Mouse (Mus musculus) heart, adult 2 months (tissue): ENCODE results near the gene Gm49630. TPM values are rescaled to one million over a fixed set of nuclear protein-coding genes. Genes with fewer than 3 reads are reported as not detected.
"Not testable (repeated sequence)": the region's sequence is repeated elsewhere in the genome, so short reads cannot be mapped to it uniquely, and the experiment has no call there.

ENCODE experiments used
- DNase-seq, 2 experiments: peaks; one replicate each; pipeline ENCODE4 v3.0.0; 2021
- H3K27ac ChIP-seq: fragments of 200-600 bp; 2 replicates; pipeline ENCODE4 v1.8.1; 2022
- H3K27me3 ChIP-seq: fragments of 200-500 bp; 2 replicates; pipeline ENCODE4 v1.6.1; 2012; ENCODE audit warnings: mild to moderate bottlenecking, low read length, inconsistent platforms, mixed read lengths; ENCODE audit not compliant: control insufficient read depth, insufficient read depth
- H3K36me3 ChIP-seq: fragments of 200-500 bp; 2 replicates; pipeline ENCODE4 v1.6.1; 2012; ENCODE audit warnings: low read length, inconsistent platforms; ENCODE audit not compliant: control insufficient read depth, insufficient read depth
- H3K4me1 ChIP-seq: fragments of 200-500 bp; 2 replicates; pipeline ENCODE4 v1.6.1; 2011; ENCODE audit warnings: low read length; ENCODE audit not compliant: control insufficient read depth, insufficient read depth
- H3K4me3 ChIP-seq: fragments of 200-600 bp; 2 replicates; pipeline ENCODE4 v1.8.1; 2022
- H3K79me2 ChIP-seq: fragments of 200-500 bp; replicated peaks from 2 replicates; pipeline ENCODE4 v1.6.1; 2012; ENCODE audit warnings: mild to moderate bottlenecking, inconsistent platforms, low read length, moderate library complexity, mixed read lengths; ENCODE audit not compliant: control insufficient read depth, insufficient read depth
- H3K9ac ChIP-seq: fragments of 200-500 bp; 2 replicates; pipeline ENCODE4 v1.6.1; 2012; ENCODE audit warnings: low read depth, mild to moderate bottlenecking, control low read depth, inconsistent platforms, low read length, mixed read lengths
- WGBS: fragments of 180-500 bp; shearing (Covaris S2); methylation state at CpG from one replicate; pipeline ENCODE4 v1.1.7; 2018; 5-methylcytosine and 5-hydroxymethylcytosine counted together
- intact Hi-C: fragments of 180-260 bp; cut with DNase I; formaldehyde crosslinking; loops from one replicate; pipeline ENCODE4 v1.15.1; 2025
- polyA plus RNA-seq: library from polyadenylated mRNA; depleted of rRNA; stranded (reverse); fragments of >200 nt; gene quantifications from 2 replicates; pipeline ENCODE4 v1.2.3, GENCODE M21; 2012
- total RNA-seq, 2 experiments: library from RNA; stranded (reverse); gene quantifications; 2 replicates each; pipeline ENCODE4 v1.2.3; 2021

The Gm49630 gene
- total and polyA plus RNA-seq, 3 experiments = not detected

DNA sequence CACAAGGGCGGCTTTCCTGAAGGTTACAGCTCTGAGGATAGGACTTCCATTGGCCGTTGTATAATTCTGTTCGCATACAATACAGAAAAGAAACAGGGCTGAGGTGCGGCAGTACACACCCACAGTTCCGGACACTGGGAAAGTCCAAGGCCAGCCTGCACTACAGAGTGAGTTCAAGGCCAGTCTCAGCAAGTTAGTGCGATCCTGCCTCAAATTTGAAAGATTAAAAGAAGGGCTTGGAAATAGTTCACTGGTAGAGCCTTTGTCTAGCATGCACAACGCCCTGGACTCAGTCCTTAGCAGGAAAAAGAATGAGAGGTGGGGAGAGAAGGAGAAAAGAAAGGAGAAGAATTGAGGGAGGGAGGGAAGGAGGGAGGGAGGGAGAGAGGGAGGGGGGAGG, 23.3 kb upstream of the Gm49630 start:
- DNase-seq, H3K4me1 ChIP-seq, H3K36me3 ChIP-seq, H3K9ac ChIP-seq, H3K27ac ChIP-seq, H3K79me2 ChIP-seq, H3K27me3 ChIP-seq, H3K4me3 ChIP-seq, intact Hi-C loops: not testable (repeated sequence)
- 89% methylated on average over 7 of the region's 7 CpGs for WGBS

DNA sequence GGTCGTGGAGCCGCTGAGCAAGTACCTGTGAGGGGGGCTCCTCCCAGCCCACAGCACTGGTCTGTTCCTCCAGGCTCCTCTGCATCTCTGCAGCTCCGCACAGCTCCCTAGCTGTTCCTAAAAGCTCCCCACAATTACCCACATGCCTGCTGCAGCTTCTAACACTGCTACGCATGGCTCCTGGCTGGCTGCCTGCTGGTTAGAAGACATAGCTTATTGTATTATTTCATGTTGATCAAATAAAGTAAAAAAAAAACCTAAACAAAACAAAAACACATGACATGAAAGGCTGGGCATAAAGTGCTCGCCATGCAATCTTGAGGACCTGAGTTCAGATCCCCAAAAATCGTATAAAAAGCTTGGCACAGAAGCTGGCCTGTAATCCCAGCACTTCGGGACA, 18.1 kb upstream of the Gm49630 start:
- intact Hi-C loops, H3K27ac ChIP-seq, H3K36me3 ChIP-seq: not testable (repeated sequence)

DNA sequence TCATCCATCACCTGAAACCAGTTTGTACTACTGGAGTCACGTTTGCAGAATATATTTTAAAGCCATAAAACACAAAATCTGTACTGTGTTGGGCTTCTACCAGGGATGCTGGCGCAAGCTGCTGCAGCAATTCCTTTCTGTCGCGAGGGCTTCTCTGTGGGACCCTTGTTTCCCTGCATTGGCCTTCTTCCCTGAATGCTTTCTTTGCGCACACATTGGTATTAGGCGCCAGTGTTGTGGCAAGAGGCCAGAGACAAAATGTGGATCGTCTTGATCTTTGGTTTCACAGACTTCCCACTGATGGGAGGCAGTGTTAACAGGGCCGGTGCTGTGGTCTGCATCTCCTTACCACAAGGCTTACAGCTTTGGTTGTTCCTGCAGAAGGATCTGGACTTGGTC, 17.2 kb upstream of the Gm49630 start:
- H3K9ac ChIP-seq, H3K36me3 ChIP-seq, H3K79me2 ChIP-seq, H3K27me3 ChIP-seq, DNase-seq, intact Hi-C loops, H3K27ac ChIP-seq, H3K4me1 ChIP-seq, H3K4me3 ChIP-seq: not testable (repeated sequence)
- 75% methylated on average over 8 of the region's 8 CpGs for WGBS

More for the DNA sequence above, 18.1 kb upstream of the Gm49630 start:
- not testable (repeated sequence) for H3K79me2 ChIP-seq, H3K9ac ChIP-seq, DNase-seq, H3K4me1 ChIP-seq, H3K27me3 ChIP-seq, H3K4me3 ChIP-seq
- WGBS = 79% methylated on average over 7 of the region's 7 CpGs

GRCm38 (mm10) chr17:7388341-7388957, 16.7 kb upstream of the Gm49630 start:
- no CpG with 5 or more reads among the region's 2 CpGs for WGBS
- H3K4me1 ChIP-seq, H3K27ac ChIP-seq, H3K4me3 ChIP-seq, DNase-seq, H3K9ac ChIP-seq, intact Hi-C loops, H3K79me2 ChIP-seq, H3K36me3 ChIP-seq, H3K27me3 ChIP-seq: not testable (repeated sequence)

DNA sequence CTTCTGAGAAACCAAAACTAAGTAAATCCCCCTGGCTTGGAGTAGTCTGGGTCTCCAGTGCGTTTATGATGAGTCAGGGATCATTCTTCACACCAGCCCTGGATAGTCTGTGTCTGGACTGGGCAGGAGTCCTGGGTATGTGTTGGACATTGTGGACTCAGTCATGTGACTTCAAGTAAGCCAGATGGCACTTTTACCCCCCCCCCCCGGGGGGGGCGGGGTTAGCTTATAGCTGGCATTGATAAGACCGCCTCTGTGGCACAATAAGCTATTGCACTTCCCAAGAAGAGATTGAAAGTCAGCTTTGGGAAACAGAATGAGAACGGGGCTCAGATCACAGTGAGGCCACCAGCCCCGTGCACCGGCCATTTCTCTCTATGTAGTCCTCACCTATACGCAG, 14.2 kb upstream of the Gm49630 start:
- H3K27ac ChIP-seq, DNase-seq, H3K36me3 ChIP-seq, H3K9ac ChIP-seq, H3K4me1 ChIP-seq, H3K27me3 ChIP-seq, H3K4me3 ChIP-seq, intact Hi-C loops, H3K79me2 ChIP-seq: not testable (repeated sequence)
- WGBS = 65% methylated on average over 8 of the region's 8 CpGs

DNA sequence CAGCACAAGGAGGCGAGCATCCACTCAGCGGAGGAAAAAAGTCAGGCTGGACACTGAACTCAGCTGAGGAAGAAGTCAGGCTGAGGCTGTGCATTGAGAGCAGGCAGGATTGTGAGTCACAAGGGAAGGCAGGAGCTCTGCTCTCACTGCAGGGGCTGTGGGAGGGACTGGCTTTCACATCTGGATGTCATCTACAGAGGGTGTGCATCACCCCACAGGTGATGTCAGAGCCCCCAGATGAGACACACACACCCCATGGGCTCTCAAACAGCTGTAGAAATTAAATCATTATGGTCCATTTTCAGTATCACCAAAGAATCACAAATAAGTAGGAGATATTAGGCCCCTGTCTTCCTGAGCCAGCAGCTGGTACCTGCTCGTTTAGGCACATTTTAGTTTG, 13.6 kb upstream of the Gm49630 start, which contains the start of gene Unc93a2:
TSS of gene Unc93a2 (minus strand) at position 101 of the 400 bp plus-strand sequence.
- H3K4me3 ChIP-seq, H3K27ac ChIP-seq, H3K36me3 ChIP-seq, H3K79me2 ChIP-seq, H3K4me1 ChIP-seq, H3K27me3 ChIP-seq, H3K9ac ChIP-seq, DNase-seq, intact Hi-C loops: not testable (repeated sequence)
- WGBS = 84% methylated on average over 3 of the region's 3 CpGs

DNA sequence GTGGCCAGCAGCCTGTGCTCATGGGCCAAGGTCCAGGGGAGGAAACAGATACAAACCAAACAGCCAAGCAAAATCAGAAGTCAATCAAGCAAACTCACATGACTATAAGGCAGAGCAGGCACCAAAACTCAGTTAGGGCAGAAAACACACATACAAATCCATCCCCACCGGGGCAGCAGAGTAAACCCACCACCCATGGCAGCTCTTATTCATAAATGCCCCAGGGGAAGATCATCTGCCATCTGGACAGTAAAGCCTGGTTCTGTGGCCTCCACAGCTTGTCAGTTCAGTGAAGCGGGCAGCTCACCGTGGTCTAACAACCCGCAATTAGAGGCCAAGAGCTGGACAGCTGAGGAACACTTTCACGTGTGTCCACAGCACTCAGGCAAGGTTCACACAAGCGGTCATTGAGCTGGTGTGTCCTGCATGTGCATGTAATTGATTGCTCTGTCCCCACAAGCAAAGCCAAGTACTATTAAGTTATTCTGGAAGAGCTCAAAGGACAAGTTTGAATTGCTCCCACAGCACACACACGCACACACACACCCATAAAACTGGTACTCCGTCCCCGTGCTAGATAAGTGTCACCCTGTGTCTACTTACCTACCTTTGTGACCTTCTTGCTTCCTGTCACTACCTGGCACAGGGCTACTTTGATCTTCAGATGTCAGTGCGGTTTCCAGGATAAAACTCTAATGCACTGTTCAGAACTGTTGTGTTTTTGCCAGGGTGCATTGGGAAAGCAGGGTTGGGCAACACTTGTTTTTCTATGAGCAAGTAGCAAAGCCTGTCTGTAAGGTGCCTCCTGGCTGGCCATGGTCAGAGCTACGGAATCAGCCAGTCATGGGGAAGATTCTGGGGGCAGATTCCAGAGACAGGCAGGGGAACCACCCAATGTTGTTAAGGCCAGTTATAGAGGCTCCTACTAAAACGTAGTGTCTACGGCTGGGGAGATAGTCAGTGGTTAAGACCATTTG, 11.7 kb upstream of the Gm49630 start:
- H3K4me3 ChIP-seq, DNase-seq, H3K79me2 ChIP-seq, H3K36me3 ChIP-seq, H3K4me1 ChIP-seq, H3K27me3 ChIP-seq, H3K27ac ChIP-seq, H3K9ac ChIP-seq, intact Hi-C loops: not testable (repeated sequence)
- WGBS = 88% methylated on average over 12 of the region's 13 CpGs

GRCm38 (mm10) chr17:7382711-7383110, 10.9 kb upstream of the Gm49630 start:
- intact Hi-C loops, H3K27me3 ChIP-seq, H3K36me3 ChIP-seq, H3K27ac ChIP-seq, DNase-seq, H3K79me2 ChIP-seq, H3K4me3 ChIP-seq, H3K4me1 ChIP-seq, H3K9ac ChIP-seq: not testable (repeated sequence)
- WGBS = 74% methylated on average over 1 of the region's 3 CpGs

- H3K36me3 ChIP-seq, H3K4me3 ChIP-seq, H3K27me3 ChIP-seq, H3K79me2 ChIP-seq, DNase-seq, H3K9ac ChIP-seq, H3K4me1 ChIP-seq, intact Hi-C loops, H3K27ac ChIP-seq: not testable (repeated sequence)
- WGBS = 26% methylated on average over 2 of the region's 3 CpGs
Observed at GRCm38 (mm10) chr17:7377907-7378306, 6.1 kb upstream of the Gm49630 start.
